Mouse (Mus musculus) forebrain, embryonic 16.5 days (tissue): ENCODE data around the gene Tubg1. TPM values are rescaled to one million over a fixed set of nuclear protein-coding genes. Genes with fewer than 3 reads are reported as not detected.

Source experiments
- ATAC-seq: fragments of 200-750 bp; cut with Nextera tagmentation; 2 replicates; pipeline ENCODE4 v1.8.0; 2017; ENCODE audit warnings: mild to moderate bottlenecking, moderate library complexity
- H3K27ac ChIP-seq: fragments of 300-500 bp; sonication (generic); 2 replicates; pipeline ENCODE4 v1.5.1; 2014; ENCODE audit warnings: low read length, control low read depth
- H3K27me3 ChIP-seq: fragments of 300-500 bp; sonication (generic); replicated peaks from 2 replicates; pipeline ENCODE4 v1.6.1; 2014; ENCODE audit warnings: low read length; ENCODE audit not compliant: control insufficient read depth, insufficient read depth
- H3K36me3 ChIP-seq: fragments of 300-500 bp; sonication (generic); 2 replicates; pipeline ENCODE4 v1.6.1; 2014; ENCODE audit not compliant: control insufficient read depth, insufficient read depth
- H3K4me1 ChIP-seq: fragments of 300-500 bp; sonication (generic); replicated peaks from 2 replicates; pipeline ENCODE4 v1.6.1; 2014; ENCODE audit warnings: low read length; ENCODE audit not compliant: control insufficient read depth, insufficient read depth
- H3K4me2 ChIP-seq: fragments of 300-500 bp; sonication (generic); 2 replicates; pipeline ENCODE4 v1.6.1; 2014; ENCODE audit warnings: mild to moderate bottlenecking, low read length, control low read depth
- H3K4me3 ChIP-seq: fragments of 300-500 bp; sonication (generic); replicated peaks from 2 replicates; pipeline ENCODE4 v1.5.1; 2014; ENCODE audit warnings: mild to moderate bottlenecking, low read length, control low read depth
- H3K9ac ChIP-seq: fragments of 300-500 bp; sonication (generic); replicated peaks from 2 replicates; pipeline ENCODE4 v1.6.1; 2014; ENCODE audit warnings: low read depth, low read length, control low read depth
- H3K9me3 ChIP-seq: fragments of 300-500 bp; sonication (generic); 2 replicates; pipeline ENCODE4 v1.6.1; 2016; ENCODE audit warnings: low read length; ENCODE audit not compliant: control insufficient read depth
- WGBS: fragments of 180-500 bp; shearing (Covaris S2); extraction: QIAGEN DNeasy Blood & Tissue Kit; methylation state at CpG from one replicate; pipeline ENCODE4 v1.1.7; 2014; 5-methylcytosine and 5-hydroxymethylcytosine counted together
- polyA plus RNA-seq: library from polyadenylated mRNA; unstranded; fragments of >200 nt; fragmentation: Nextera tagmentation; extraction: Ambion mirVana; gene quantifications from 2 replicates; pipeline ENCODE4 v1.2.1, GENCODE M21; 2015

Gene Tubg1
- polyA plus RNA-seq, 1 experiment from 2014 or later, result 90.7 TPM

- Histone ChIP-seq H3K27me3 (no peaks in the 10 kb centered on the region), H3K27ac (no peak overlapping the region), H3K4me3 (no peak overlapping the region), H3K4me2 (no peak overlapping the region), H3K36me3 (peaks cover 10% of the 10 kb centered on the region), H3K4me1 (no peaks in the 10 kb centered on the region), H3K9ac (no peak overlapping the region), H3K9me3 (peaks cover 4% of the 10 kb centered on the region; the same call in 1 of the 2 replicates)
- 77% methylated on average over 2 of the region's 2 CpGs for WGBS
- ATAC-seq, result no peak
Measured at GRCm38 (mm10) chr11:101131187-101131586, 11.4 kb downstream of the Tubg1 start.

GRCm38 (mm10) chr11:101131701-101132100 is 12.0 kb downstream of the Tubg1 start:
- WGBS, result 84% methylated on average over 6 of the region's 6 CpGs
- H3K4me1 ChIP-seq, result no peaks in the 10 kb centered on the region
- ATAC-seq, result no peak

GRCm38 (mm10) chr11:101133037-101133436 is 13.3 kb downstream of the Tubg1 start:
- Histone ChIP-seq H3K4me3 (no peak overlapping the region), H3K4me2 (no peak overlapping the region), H3K27ac (no peak overlapping the region), H3K9ac (no peak overlapping the region), H3K36me3 (no peaks in the 10 kb centered on the region), H3K4me1 (no peaks in the 10 kb centered on the region), H3K9me3 (no peaks in the 10 kb centered on the region), H3K27me3 (no peaks in the 10 kb centered on the region)
- 77% methylated on average over 12 of the region's 12 CpGs for WGBS
- no peak for ATAC-seq

More at GRCm38 (mm10) chr11:101131701-101132100, 12.0 kb downstream of the Tubg1 start:
- Histone ChIP-seq H3K36me3 (peaks cover 5% of the 10 kb centered on the region), H3K27me3 (no peaks in the 10 kb centered on the region), H3K27ac (no peak overlapping the region), H3K4me2 (no peak overlapping the region), H3K9ac (no peak overlapping the region), H3K9me3 (peaks cover 3% of the 10 kb centered on the region; the same call in 1 of the 2 replicates), H3K4me3 (no peak overlapping the region)

GRCm38 (mm10) chr11:101134217-101134865 is 14.6 kb downstream of the Tubg1 start:
- no peaks in the 10 kb centered on the region for H3K36me3 ChIP-seq
- H3K4me1 ChIP-seq, result no peaks in the 10 kb centered on the region; the same call in 1 of the 2 replicates
- no peak overlapping the region for H3K27ac ChIP-seq
- no peaks in the 10 kb centered on the region for H3K9me3 ChIP-seq
- H3K9ac ChIP-seq, result no peak overlapping the region
- no peak overlapping the region for H3K4me2 ChIP-seq
- 74% methylated on average over 13 of the region's 13 CpGs for WGBS
- no peak for ATAC-seq
- H3K4me3 ChIP-seq, result no peak overlapping the region
- no peaks in the 10 kb centered on the region for H3K27me3 ChIP-seq

GRCm38 (mm10) chr11:101137000-101137399 is 17.3 kb downstream of the Tubg1 start:
- Histone ChIP-seq H3K4me2 (no peak overlapping the region), H3K9ac (no peak overlapping the region), H3K27ac (no peak overlapping the region), H3K27me3 (no peaks in the 10 kb centered on the region), H3K4me1 (peaks cover 6% of the 10 kb centered on the region), H3K4me3 (no peak overlapping the region), H3K36me3 (no peaks in the 10 kb centered on the region), H3K9me3 (no peaks in the 10 kb centered on the region)
- no peak for ATAC-seq
- WGBS, result 78% methylated on average over 7 of the region's 7 CpGs

- H3K36me3 ChIP-seq, result no peaks in the 10 kb centered on the region
- H3K27me3 ChIP-seq, result no peaks in the 10 kb centered on the region
- no peak overlapping the region for H3K4me3 ChIP-seq
- H3K4me1 ChIP-seq, result peaks cover 8% of the 10 kb centered on the region
- no peak overlapping the region for H3K27ac ChIP-seq
- H3K9me3 ChIP-seq, result no peaks in the 10 kb centered on the region
- peak overlapping the region; percentile 29 for H3K4me2 ChIP-seq
- peak overlapping the region; percentile 29; the same call in 1 of the 2 replicates for H3K9ac ChIP-seq
- ATAC-seq, result no peak
- 22% methylated on average over 15 of the region's 15 CpGs for WGBS
Measured at GRCm38 (mm10) chr11:101138536-101139181, 18.9 kb downstream of the Tubg1 start.

GRCm38 (mm10) chr11:101140164-101140819 is 20.6 kb downstream of the Tubg1 start:
- WGBS, result 15% methylated on average over 25 of the region's 27 CpGs
- peak overlapping the region; percentile 62 for H3K9ac ChIP-seq

GRCm38 (mm10) chr11:101141088-101141487 is 21.4 kb downstream of the Tubg1 start:
- Histone ChIP-seq H3K27me3 (no peaks in the 10 kb centered on the region), H3K4me1 (peaks cover 10% of the 10 kb centered on the region), H3K36me3 (no peaks in the 10 kb centered on the region), H3K4me2 (no peak overlapping the region), H3K27ac (no peak overlapping the region; the same call in 1 of the 2 replicates), H3K9ac (no peak overlapping the region), H3K4me3 (no peak overlapping the region), H3K9me3 (no peaks in the 10 kb centered on the region)
- ATAC-seq, result no peak
- WGBS, result 63% methylated on average over 8 of the region's 8 CpGs

More at GRCm38 (mm10) chr11:101140164-101140819, 20.6 kb downstream of the Tubg1 start:
- Histone ChIP-seq H3K27ac (peak overlapping the region; percentile 56), H3K4me3 (peak overlapping the region; percentile 43), H3K9me3 (no peaks in the 10 kb centered on the region), H3K4me2 (peak overlapping the region; percentile 61), H3K27me3 (no peaks in the 10 kb centered on the region), H3K4me1 (peaks cover 10% of the 10 kb centered on the region), H3K36me3 (no peaks in the 10 kb centered on the region)
- ATAC-seq, result peak; percentile 82

GRCm38 (mm10) chr11:101142215-101142967 is 22.7 kb downstream of the Tubg1 start:
- no peak overlapping the region for H3K4me3 ChIP-seq
- H3K27me3 ChIP-seq, result no peaks in the 10 kb centered on the region
- no peak for ATAC-seq
- WGBS, result 92% methylated on average over 10 of the region's 10 CpGs
- no peak overlapping the region for H3K27ac ChIP-seq
- H3K9ac ChIP-seq, result no peak overlapping the region
- H3K9me3 ChIP-seq, result no peaks in the 10 kb centered on the region
- H3K36me3 ChIP-seq, result no peaks in the 10 kb centered on the region
- peaks cover 10% of the 10 kb centered on the region for H3K4me1 ChIP-seq
- no peak overlapping the region for H3K4me2 ChIP-seq
